Mouse (Mus musculus) thymus, adult 2 months (tissue): ENCODE data around the gene Chmp6. TPM values are rescaled to one million over a fixed set of nuclear protein-coding genes. Genes with fewer than 3 reads are reported as not detected.

Source experiments
- DNase-seq: peaks from one replicate; pipeline ENCODE4 v3.0.0; 2021
- H3K27ac ChIP-seq: fragments of 200-500 bp; 2 replicates; pipeline ENCODE4 v1.5.1; 2012; ENCODE audit warnings: low read length, control low read depth; ENCODE audit not compliant: control insufficient read depth, insufficient read depth
- H3K27me3 ChIP-seq: fragments of 200-500 bp; 2 replicates; pipeline ENCODE4 v1.6.1; 2012; ENCODE audit warnings: mild to moderate bottlenecking, low read length, moderate library complexity, mixed read lengths; ENCODE audit not compliant: control insufficient read depth, insufficient read depth
- H3K36me3 ChIP-seq: fragments of 200-500 bp; 2 replicates; pipeline ENCODE4 v1.6.1; 2012; ENCODE audit warnings: mild to moderate bottlenecking, low read length, moderate library complexity; ENCODE audit not compliant: control insufficient read depth, insufficient read depth
- H3K4me1 ChIP-seq: fragments of 200-500 bp; replicated peaks from 2 replicates; pipeline ENCODE4 v1.6.1; 2012; ENCODE audit warnings: low read length; ENCODE audit not compliant: control insufficient read depth, insufficient read depth
- H3K4me3 ChIP-seq: fragments of 200-500 bp; 2 replicates; pipeline ENCODE4 v1.5.1; 2012; ENCODE audit warnings: mild to moderate bottlenecking, low read length, control low read depth, moderate library complexity; ENCODE audit not compliant: control insufficient read depth, insufficient read depth
- CTCF ChIP-seq: fragments of 200-500 bp; IDR thresholded peaks from 2 replicates; pipeline ENCODE4 v1.5.1; 2012; ENCODE audit warnings: mild to moderate bottlenecking, control low read depth, low read length, moderate library complexity, borderline replicate concordance; ENCODE audit not compliant: control insufficient read depth, poor library complexity, insufficient read depth; ENCODE audit errors: extremely low read depth
- POLR2A ChIP-seq: fragments of 200-500 bp; IDR thresholded peaks from 2 replicates; pipeline ENCODE4 v1.6.1; 2012; ENCODE audit warnings: mild to moderate bottlenecking, low read length, control low read depth, moderate library complexity; ENCODE audit not compliant: control insufficient read depth, poor library complexity, insufficient read depth; ENCODE audit errors: extremely low read depth
- WGBS: fragments of 180-500 bp; shearing (Covaris S2); methylation state at CpG from one replicate; pipeline ENCODE4 v1.1.7; 2018; 5-methylcytosine and 5-hydroxymethylcytosine counted together
- polyA plus RNA-seq: library from polyadenylated mRNA; depleted of rRNA; stranded (reverse); fragments of >200 nt; gene quantifications from 2 replicates; pipeline ENCODE4 v1.2.3, GENCODE M21; 2012

The Chmp6 gene
- polyA plus RNA-seq, 1 experiment = 59.2 TPM

- no peaks in the 10 kb centered on the region for H3K27me3 ChIP-seq
- peaks cover 26% of the 10 kb centered on the region for H3K4me1 ChIP-seq
- no peak for DNase-seq
- peaks cover 13% of the 10 kb centered on the region for H3K36me3 ChIP-seq
- TF ChIP-seq POLR2A (no peak), CTCF (no peak)
- H3K27ac ChIP-seq = no peak overlapping the region
- 77% methylated on average over 15 of the region's 15 CpGs for WGBS
- H3K4me3 ChIP-seq = no peak overlapping the region
Measured at GRCm38 (mm10) chr11:119916102-119916790, 3.0 kb downstream of the Chmp6 start.

- H3K27me3 ChIP-seq = no peaks in the 10 kb centered on the region
- 97% methylated on average over 21 of the region's 21 CpGs for WGBS
- no peak for TF ChIP-seq CTCF
- no peak for TF ChIP-seq POLR2A
- no peak overlapping the region for H3K27ac ChIP-seq
- no peak for DNase-seq
- H3K4me3 ChIP-seq = no peak overlapping the region
- peaks cover 26% of the 10 kb centered on the region for H3K4me1 ChIP-seq
- peaks cover 13% of the 10 kb centered on the region for H3K36me3 ChIP-seq
Measured at GRCm38 (mm10) chr11:119916834-119917469, 3.7 kb downstream of the Chmp6 start.

GRCm38 (mm10) chr11:119918521-119918920, 5.3 kb downstream of the Chmp6 start:
- 96% methylated on average over 7 of the region's 7 CpGs for WGBS
- Histone ChIP-seq H3K4me1 (peaks cover 19% of the 10 kb centered on the region), H3K36me3 (peaks cover 13% of the 10 kb centered on the region), H3K27me3 (no peaks in the 10 kb centered on the region), H3K27ac (no peak overlapping the region), H3K4me3 (no peak overlapping the region)
- no peak for DNase-seq
- TF ChIP-seq CTCF (no peak), POLR2A (no peak)

- Histone ChIP-seq H3K27ac (no peak overlapping the region), H3K4me3 (no peak overlapping the region), H3K4me1 (peaks cover 15% of the 10 kb centered on the region), H3K27me3 (no peaks in the 10 kb centered on the region), H3K36me3 (peaks cover 13% of the 10 kb centered on the region)
- over 99% methylated on average over 4 of the region's 4 CpGs for WGBS
- no peak for DNase-seq
- TF ChIP-seq POLR2A = no peak
- no peak for TF ChIP-seq CTCF
Measured at GRCm38 (mm10) chr11:119919432-119919831, 6.2 kb downstream of the Chmp6 start.

- TF ChIP-seq CTCF (peak; percentile 82; the same call in 1 of the 2 replicates), POLR2A (no peak)
- Histone ChIP-seq H3K4me3 (no peak overlapping the region), H3K27ac (no peak overlapping the region), H3K27me3 (no peaks in the 10 kb centered on the region), H3K4me1 (peaks cover 10% of the 10 kb centered on the region), H3K36me3 (peaks cover 13% of the 10 kb centered on the region)
- peak; percentile 74 for DNase-seq
- 73% methylated on average over 8 of the region's 8 CpGs for WGBS
Measured at GRCm38 (mm10) chr11:119919897-119920296, 6.7 kb downstream of the Chmp6 start.

GRCm38 (mm10) chr11:119920668-119921067, 7.4 kb downstream of the Chmp6 start:
- 99% methylated on average over 5 of the region's 5 CpGs for WGBS
- peaks cover 3% of the 10 kb centered on the region; the same call in 1 of the 2 replicates for H3K4me1 ChIP-seq
- no peak for DNase-seq
- no peaks in the 10 kb centered on the region for H3K27me3 ChIP-seq
- no peak overlapping the region for H3K4me3 ChIP-seq
- peaks cover 13% of the 10 kb centered on the region for H3K36me3 ChIP-seq
- no peak for TF ChIP-seq CTCF
- TF ChIP-seq POLR2A = no peak
- H3K27ac ChIP-seq = no peak overlapping the region
